Mouse (Mus musculus): ENCODE measurements around the gene Ccnk. TPM values are rescaled to one million over a fixed set of nuclear protein-coding genes. Genes with fewer than 3 reads are reported as not detected.

Ccnk gene
- polyA plus RNA-seq, 1 experiment from 2014 or later, result 5.6 TPM

DNA sequence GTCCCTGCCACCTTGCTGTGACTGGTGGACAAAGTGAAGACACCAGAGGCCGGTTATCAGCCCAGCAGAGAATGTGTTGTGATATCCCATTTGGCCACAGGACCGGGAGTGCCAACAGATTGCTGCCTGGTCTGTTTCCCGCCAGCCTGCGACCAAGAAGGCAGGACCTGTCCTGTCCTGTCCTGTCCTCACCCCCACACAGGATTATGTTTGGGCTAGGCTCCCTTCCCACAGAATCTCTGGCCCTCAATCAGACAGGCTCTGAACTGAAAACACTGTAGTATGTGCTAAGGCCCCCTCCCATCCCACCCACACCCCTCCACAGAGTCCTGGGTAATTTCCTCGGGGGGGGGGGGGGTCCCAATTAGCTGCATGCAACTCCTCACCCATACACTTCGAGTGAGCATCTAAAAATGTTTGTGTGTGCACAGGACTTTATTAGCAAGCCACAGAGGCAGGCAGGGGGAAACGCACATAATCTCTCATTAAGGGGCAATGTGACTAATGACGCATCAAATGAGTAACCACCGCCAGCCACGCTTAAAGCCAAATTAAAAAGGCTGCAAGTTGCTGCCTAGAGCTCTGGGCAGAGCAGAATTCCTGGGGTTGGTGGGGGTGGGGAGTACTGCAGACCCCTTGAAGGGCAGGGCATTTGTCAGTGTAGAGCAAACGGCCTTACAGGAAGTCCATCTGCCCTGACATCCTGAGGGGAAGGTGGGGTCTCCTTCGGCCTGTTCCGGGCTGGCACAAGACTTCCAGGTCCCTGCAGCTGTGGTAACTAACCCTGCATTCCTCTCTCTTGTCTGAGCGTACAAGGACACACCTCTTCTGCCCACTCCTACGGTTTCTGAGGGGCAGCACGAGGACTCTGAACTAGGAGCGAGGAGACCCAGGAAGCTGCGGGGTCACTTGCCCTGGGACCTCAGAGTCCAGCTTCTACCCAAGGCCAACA is 34.0 kb downstream of the Ccnk start:
- H3K4me1 ChIP-seq (ENCODE audit: control insufficient read depth, insufficient read depth, low read length), result peaks cover 63% of the 10 kb centered on the region
- H3K27ac ChIP-seq (ENCODE audit: low read depth, low read length), result no peak overlapping the region
- no peak overlapping the region for H3K9ac ChIP-seq (ENCODE audit: low read depth, low read length)
- no peaks in the 10 kb centered on the region for H3K27me3 ChIP-seq (ENCODE audit: control insufficient read depth, insufficient read depth, low read length)
- H3K9me3 ChIP-seq (replicated peaks; ENCODE audit: control insufficient read depth, low read length), result no peaks in the 10 kb centered on the region
- no peak overlapping the region for H3K4me3 ChIP-seq (ENCODE audit: low read depth, low read length)
- ATAC-seq (replicated peaks; ENCODE audit: insufficient number of reproducible peaks, low FRiP score, low TSS enrichment), result no peak
- H3K36me3 ChIP-seq (ENCODE audit: control insufficient read depth, insufficient read depth, low read length), result no peaks in the 10 kb centered on the region
- no peak overlapping the region for H3K4me2 ChIP-seq
- 32% methylated on average over 18 of the region's 18 CpGs for WGBS (ENCODE audit: insufficient replicate concordance)

DNA sequence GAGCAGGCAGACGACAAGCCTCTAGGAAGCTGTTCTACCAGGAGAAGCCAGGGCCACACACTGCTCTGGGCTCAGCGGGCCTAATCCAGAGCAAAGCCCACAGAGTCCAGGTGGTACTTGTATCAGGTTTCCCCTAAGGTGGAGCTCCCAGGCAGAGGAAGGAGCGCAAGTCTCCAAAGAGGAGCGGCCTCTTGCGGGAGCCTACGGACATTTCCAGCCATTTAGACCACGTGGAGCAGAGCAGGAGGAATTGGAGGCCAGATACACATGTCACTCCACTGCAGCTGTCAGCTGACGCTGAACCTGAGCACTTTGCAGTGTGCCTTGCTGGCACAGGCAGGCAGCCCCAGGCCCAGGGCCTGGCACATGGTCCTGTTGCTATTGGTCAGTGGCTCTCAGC is 35.7 kb downstream of the Ccnk start:
- H3K4me2 ChIP-seq, result no peak overlapping the region
- H3K4me3 ChIP-seq (ENCODE audit: low read depth, low read length), result no peak overlapping the region
- H3K27me3 ChIP-seq (ENCODE audit: control insufficient read depth, insufficient read depth, low read length), result no peaks in the 10 kb centered on the region
- no peaks in the 10 kb centered on the region for H3K9me3 ChIP-seq (replicated peaks; ENCODE audit: control insufficient read depth, low read length)
- no peak overlapping the region for H3K9ac ChIP-seq (ENCODE audit: low read depth, low read length)
- no peak for ATAC-seq (replicated peaks; ENCODE audit: insufficient number of reproducible peaks, low FRiP score, low TSS enrichment)
- H3K36me3 ChIP-seq (ENCODE audit: control insufficient read depth, insufficient read depth, low read length), result no peaks in the 10 kb centered on the region
- peaks cover 72% of the 10 kb centered on the region for H3K4me1 ChIP-seq (ENCODE audit: control insufficient read depth, insufficient read depth, low read length)
- 29% methylated on average over 8 of the region's 8 CpGs for WGBS (ENCODE audit: insufficient replicate concordance)
- no peak overlapping the region for H3K27ac ChIP-seq (ENCODE audit: low read depth, low read length)

DNA sequence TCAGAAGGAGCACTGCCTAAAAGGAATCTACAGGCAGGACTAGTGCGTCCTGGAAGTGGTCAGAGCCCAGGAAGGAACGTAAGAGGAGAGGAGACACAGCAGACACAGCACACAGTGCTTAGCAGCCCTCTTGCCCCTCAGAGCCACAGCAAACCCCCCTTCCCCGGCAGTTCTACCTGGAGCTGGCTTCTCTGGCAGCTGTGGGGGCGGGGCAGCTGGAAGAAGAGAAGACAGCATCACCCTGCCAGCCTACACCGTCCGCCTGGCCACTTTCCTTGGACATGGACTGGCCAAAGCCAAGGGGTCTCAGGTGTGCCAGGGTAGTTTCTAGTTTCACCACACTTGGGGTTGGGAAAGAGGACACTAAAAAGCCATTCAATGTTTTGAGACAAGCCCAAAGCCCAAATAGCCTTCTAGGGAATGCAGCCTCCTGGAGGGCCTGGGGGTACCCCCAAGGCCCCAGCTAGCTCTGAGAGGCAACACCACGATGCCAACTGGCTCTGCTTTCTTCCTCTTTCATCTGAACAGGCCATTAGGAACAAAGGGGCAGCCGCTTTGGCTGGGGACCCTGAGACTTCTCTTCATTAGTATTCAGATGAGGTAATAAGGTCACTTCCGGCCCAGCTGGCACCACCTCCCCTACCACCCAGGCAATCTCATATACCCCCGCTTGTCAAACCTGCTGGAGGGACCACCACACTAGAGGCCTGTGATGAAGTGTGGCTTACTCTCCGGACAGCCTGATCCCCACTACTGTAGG is 37.4 kb downstream of the Ccnk start:
- WGBS (ENCODE audit: insufficient replicate concordance), result 82% methylated on average over 11 of the region's 11 CpGs
- no peak for ATAC-seq (replicated peaks; ENCODE audit: insufficient number of reproducible peaks, low FRiP score, low TSS enrichment)
- Histone ChIP-seq H3K9me3 (replicated peaks; ENCODE audit: control insufficient read depth, low read length) (no peaks in the 10 kb centered on the region), H3K27ac (ENCODE audit: low read depth, low read length) (no peak overlapping the region), H3K27me3 (ENCODE audit: control insufficient read depth, insufficient read depth, low read length) (no peaks in the 10 kb centered on the region), H3K4me3 (ENCODE audit: low read depth, low read length) (no peak overlapping the region), H3K36me3 (ENCODE audit: control insufficient read depth, insufficient read depth, low read length) (no peaks in the 10 kb centered on the region), H3K4me1 (ENCODE audit: control insufficient read depth, insufficient read depth, low read length) (peaks cover 78% of the 10 kb centered on the region), H3K9ac (ENCODE audit: low read depth, low read length) (no peak overlapping the region), H3K4me2 (no peak overlapping the region)

DNA sequence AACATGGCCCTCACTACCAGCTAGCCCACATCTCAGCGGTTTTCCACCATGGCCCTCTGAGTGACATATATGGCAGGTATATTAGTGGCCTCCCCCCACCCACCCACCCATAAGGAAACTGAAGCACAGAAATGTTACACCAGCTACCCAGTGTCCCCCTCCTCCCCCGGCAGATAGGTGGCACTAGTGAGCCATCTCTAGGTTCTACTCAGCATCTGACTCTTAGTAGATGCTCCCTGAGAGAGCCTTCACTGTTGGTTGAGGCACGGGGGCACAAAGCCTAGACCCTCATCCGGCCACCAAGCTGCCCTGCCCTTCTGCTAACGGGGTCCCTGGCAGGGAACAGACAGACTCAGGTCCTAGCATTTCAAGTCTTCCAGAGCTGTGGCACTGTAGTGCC is 38.2 kb downstream of the Ccnk start:
- Histone ChIP-seq H3K4me3 (ENCODE audit: low read depth, low read length) (no peak overlapping the region), H3K27ac (ENCODE audit: low read depth, low read length) (no peak overlapping the region), H3K27me3 (ENCODE audit: control insufficient read depth, insufficient read depth, low read length) (no peaks in the 10 kb centered on the region), H3K9ac (ENCODE audit: low read depth, low read length) (no peak overlapping the region), H3K4me2 (no peak overlapping the region), H3K36me3 (ENCODE audit: control insufficient read depth, insufficient read depth, low read length) (no peaks in the 10 kb centered on the region), H3K4me1 (ENCODE audit: control insufficient read depth, insufficient read depth, low read length) (peaks cover 70% of the 10 kb centered on the region), H3K9me3 (replicated peaks; ENCODE audit: control insufficient read depth, low read length) (no peaks in the 10 kb centered on the region)
- WGBS (ENCODE audit: insufficient replicate concordance), result 58% methylated on average over 4 of the region's 5 CpGs
- ATAC-seq (replicated peaks; ENCODE audit: insufficient number of reproducible peaks, low FRiP score, low TSS enrichment), result no peak

DNA sequence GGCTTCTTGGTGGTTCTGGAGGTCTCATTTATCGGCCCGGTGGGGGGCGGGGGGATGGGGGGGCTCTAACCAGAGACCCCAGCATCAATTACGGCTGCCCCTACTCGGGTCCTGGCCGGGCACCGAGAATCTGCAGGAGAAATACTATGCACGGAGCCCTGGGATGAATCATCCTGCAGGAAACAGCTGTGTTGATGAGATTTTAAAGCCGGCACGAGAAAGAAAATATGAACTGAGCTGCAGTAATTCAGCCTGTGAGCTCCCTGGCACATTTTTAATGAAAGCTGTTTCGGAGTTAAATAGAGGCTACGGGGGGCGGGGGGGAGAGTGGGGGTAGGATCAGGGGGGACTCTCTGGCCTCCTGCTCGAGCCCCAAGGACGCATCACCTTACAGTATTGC is 39.8 kb downstream of the Ccnk start:
- no peak overlapping the region for H3K4me2 ChIP-seq
- no peak overlapping the region for H3K4me3 ChIP-seq (ENCODE audit: low read depth, low read length)
- 0 out of 2 replicates have a peak overlapping the region, but pooled peaks have one; percentile 31 for H3K27ac ChIP-seq (ENCODE audit: low read depth, low read length)
- 58% methylated on average over 15 of the region's 15 CpGs for WGBS (ENCODE audit: insufficient replicate concordance)
- no peaks in the 10 kb centered on the region for H3K27me3 ChIP-seq (ENCODE audit: control insufficient read depth, insufficient read depth, low read length)
- no peak for ATAC-seq (replicated peaks; ENCODE audit: insufficient number of reproducible peaks, low FRiP score, low TSS enrichment)
- no peak overlapping the region for H3K9ac ChIP-seq (ENCODE audit: low read depth, low read length)
- peaks cover 68% of the 10 kb centered on the region for H3K4me1 ChIP-seq (ENCODE audit: control insufficient read depth, insufficient read depth, low read length)
- no peaks in the 10 kb centered on the region for H3K36me3 ChIP-seq (ENCODE audit: control insufficient read depth, insufficient read depth, low read length)
- H3K9me3 ChIP-seq (replicated peaks; ENCODE audit: control insufficient read depth, low read length), result no peaks in the 10 kb centered on the region

DNA sequence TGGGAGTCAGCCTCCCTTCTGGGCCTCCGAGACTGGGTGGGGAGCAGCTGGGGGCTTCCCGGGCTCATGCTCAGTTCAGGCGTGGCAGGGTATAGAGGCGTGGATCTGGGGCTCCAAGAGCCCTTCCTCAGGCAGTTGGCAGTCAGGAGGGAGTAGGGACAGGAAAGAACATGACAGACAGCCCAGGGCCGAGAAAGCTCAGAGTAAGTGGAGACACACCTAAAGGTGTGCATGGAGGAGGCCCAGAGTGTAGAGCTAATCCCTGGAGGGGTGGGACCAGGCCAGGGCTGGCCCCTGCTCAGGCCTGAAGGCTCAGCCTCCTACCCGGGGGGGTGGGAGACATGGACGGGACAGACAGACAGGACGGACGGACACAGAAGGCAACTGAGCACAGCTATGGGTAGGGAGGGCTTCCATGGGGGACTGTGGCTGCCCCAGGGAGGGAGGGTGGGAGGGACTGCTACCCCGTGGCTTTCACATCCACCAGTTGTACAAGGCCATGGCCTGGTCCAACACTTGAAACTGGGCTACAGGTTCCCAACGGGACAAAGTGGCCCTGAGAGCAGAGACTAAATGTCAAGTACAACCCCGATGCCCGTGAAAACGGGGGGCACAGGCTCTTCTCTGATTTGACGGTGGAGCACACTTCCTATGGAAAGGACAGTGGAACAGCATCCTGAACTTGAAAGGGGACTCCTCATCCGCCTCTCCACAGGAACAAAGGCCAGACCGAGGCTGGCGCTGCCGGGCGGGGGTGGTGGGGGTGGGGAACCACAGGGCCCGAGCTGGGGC is 40.6 kb downstream of the Ccnk start:
- no peaks in the 10 kb centered on the region for H3K36me3 ChIP-seq (ENCODE audit: control insufficient read depth, insufficient read depth, low read length)
- no peak overlapping the region for H3K4me2 ChIP-seq
- no peak overlapping the region for H3K9ac ChIP-seq (ENCODE audit: low read depth, low read length)
- H3K27ac ChIP-seq (ENCODE audit: low read depth, low read length), result 0 out of 2 replicates have a peak overlapping the region, but pooled peaks have one; percentile 31
- no peaks in the 10 kb centered on the region for H3K9me3 ChIP-seq (replicated peaks; ENCODE audit: control insufficient read depth, low read length)
- no peak overlapping the region for H3K4me3 ChIP-seq (ENCODE audit: low read depth, low read length)
- no peak for ATAC-seq (replicated peaks; ENCODE audit: insufficient number of reproducible peaks, low FRiP score, low TSS enrichment)
- peaks cover 68% of the 10 kb centered on the region for H3K4me1 ChIP-seq (ENCODE audit: control insufficient read depth, insufficient read depth, low read length)
- H3K27me3 ChIP-seq (ENCODE audit: control insufficient read depth, insufficient read depth, low read length), result no peaks in the 10 kb centered on the region
- WGBS (ENCODE audit: insufficient replicate concordance), result 71% methylated on average over 21 of the region's 21 CpGs

DNA sequence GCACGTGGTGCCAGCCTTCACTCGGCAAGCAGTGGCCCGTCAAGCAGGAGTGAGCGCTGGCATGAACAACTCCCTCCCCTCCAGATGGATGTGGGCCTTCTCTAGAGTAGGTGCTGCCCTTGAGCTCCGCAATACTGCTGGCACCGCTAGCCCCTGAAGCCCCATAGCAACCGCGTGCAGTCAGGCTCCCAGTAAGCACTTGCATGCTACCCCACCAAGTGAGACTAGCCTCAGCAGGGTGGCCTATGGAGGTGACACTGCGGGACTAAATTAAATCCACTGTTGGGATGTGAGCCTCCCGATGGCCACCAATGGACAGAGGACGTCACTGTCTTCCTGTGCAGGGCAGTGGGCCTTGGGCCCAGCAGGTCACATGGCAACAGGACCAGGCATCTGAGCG is 41.2 kb downstream of the Ccnk start:
- Histone ChIP-seq H3K9ac (ENCODE audit: low read depth, low read length) (no peak overlapping the region), H3K27me3 (ENCODE audit: control insufficient read depth, insufficient read depth, low read length) (no peaks in the 10 kb centered on the region), H3K36me3 (ENCODE audit: control insufficient read depth, insufficient read depth, low read length) (no peaks in the 10 kb centered on the region), H3K4me1 (ENCODE audit: control insufficient read depth, insufficient read depth, low read length) (peaks cover 70% of the 10 kb centered on the region), H3K4me2 (no peak overlapping the region), H3K27ac (ENCODE audit: low read depth, low read length) (no peak overlapping the region), H3K4me3 (ENCODE audit: low read depth, low read length) (no peak overlapping the region), H3K9me3 (replicated peaks; ENCODE audit: control insufficient read depth, low read length) (no peaks in the 10 kb centered on the region)
- WGBS (ENCODE audit: insufficient replicate concordance), result 71% methylated on average over 12 of the region's 12 CpGs
- no peak for ATAC-seq (replicated peaks; ENCODE audit: insufficient number of reproducible peaks, low FRiP score, low TSS enrichment)

DNA sequence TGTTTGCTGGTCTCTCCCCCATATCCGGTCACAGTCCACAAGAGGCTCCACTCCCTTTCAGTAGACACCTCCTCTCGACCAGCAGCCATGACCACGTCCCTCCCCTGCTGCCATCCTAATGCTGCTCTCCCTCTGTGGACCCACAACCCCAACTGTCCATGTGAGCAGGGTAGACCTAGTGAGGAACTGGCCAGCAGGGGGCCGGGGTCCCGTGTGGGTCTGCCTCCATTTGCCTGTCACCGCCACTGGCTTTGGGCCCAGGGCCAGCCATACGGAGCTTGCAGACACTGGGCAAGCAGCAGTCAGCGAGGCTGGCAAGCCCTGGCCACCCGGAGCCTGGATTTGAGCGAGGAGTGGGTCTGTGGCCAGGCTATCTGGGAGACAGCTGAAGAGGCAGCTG is 41.8 kb downstream of the Ccnk start:
- Histone ChIP-seq H3K4me1 (ENCODE audit: control insufficient read depth, insufficient read depth, low read length) (peaks cover 75% of the 10 kb centered on the region), H3K4me3 (ENCODE audit: low read depth, low read length) (no peak overlapping the region), H3K9ac (ENCODE audit: low read depth, low read length) (no peak overlapping the region), H3K27me3 (ENCODE audit: control insufficient read depth, insufficient read depth, low read length) (no peaks in the 10 kb centered on the region), H3K27ac (ENCODE audit: low read depth, low read length) (no peak overlapping the region), H3K9me3 (replicated peaks; ENCODE audit: control insufficient read depth, low read length) (no peaks in the 10 kb centered on the region), H3K4me2 (no peak overlapping the region), H3K36me3 (ENCODE audit: control insufficient read depth, insufficient read depth, low read length) (no peaks in the 10 kb centered on the region)
- no peak for ATAC-seq (replicated peaks; ENCODE audit: insufficient number of reproducible peaks, low FRiP score, low TSS enrichment)
- WGBS (ENCODE audit: insufficient replicate concordance), result 62% methylated on average over 10 of the region's 10 CpGs
